Mouse (Mus musculus): ENCODE data around the gene Ntn1.
A peak's percentile ranks its signal among the peaks of the same experiment; 100 is the strongest.

The Ntn1 gene

DNA sequence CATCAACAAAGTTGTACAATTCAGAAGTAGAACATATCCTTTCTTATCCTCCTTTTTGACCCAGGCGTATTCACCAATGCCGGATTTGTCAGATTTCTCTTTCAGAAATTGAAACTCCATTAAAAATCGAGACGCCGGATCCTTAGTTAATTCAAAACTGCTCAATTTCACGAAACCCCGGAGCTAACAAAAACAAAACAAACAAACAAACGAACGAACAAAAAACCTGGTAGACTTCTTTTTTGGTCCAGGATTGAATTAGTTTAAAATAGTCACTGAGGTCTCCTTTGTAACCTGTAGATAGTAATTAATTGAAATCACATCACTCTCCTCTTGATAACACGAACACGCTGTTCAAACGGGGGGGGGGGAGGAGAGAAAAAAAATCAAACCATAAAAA, 16.5 kb downstream of the Ntn1 start:
- no peak for DNase-seq (ENCODE audit: low spot score)

DNA sequence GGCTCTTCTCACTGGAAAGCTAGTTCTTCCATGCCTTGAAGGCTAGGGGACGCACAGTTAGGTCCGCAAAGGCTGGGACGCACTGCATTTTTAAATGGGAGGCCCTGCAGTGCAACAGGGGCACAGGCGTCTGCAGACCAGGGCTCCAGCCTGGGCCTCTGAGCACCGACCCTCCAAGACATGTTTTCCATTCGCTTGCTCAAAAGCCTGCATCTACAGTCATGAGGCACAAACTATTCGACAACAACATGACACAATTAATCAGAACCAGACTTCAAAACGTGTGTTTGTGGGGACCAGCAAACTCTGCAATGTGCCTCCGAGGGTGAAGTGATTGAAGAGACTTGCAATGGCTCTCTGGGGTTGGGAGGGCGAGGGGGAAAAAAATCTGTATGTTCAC, 17.1 kb downstream of the Ntn1 start:
- no peak for DNase-seq (ENCODE audit: low spot score)

DNA sequence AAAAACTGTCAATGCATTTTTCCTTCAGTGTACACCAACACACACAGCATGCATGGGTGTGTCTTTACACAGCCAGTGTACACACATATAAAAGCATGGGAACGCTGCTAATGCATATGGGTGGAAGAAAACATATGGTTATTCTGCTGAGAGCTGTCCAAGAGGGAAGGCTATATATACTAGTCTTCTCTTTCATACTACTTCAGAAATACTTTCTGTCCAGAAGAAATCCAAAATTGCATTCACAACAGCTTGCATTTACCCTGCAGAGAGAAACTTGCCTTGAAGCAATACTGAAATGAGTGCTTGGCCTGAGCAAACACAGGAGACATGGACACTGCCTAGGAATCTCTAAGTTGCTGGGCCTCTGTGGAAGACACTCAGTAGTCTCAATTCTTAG, 18.8 kb downstream of the Ntn1 start:
- DNase-seq (ENCODE audit: low spot score) = no peak

DNA sequence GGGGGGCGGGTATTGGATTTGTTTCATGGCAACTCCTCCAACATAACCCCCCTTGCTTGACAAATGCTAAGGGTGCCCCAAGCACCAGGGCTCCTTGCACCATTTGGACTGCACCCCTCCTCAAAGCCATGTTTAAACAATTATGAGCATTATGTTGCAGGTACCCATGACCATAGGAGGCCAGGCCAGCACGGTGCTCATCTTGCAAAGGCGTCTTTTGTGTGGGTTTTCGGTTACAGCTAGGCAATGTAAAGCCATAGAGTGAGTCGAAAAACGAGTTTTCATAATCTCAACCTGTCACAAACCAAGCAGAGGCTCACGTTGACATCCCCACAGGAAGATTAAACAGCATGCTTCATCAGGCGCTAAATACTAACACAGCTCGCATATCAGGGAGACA, 19.3 kb downstream of the Ntn1 start:
- DNase-seq (ENCODE audit: low spot score) = no peak

DNA sequence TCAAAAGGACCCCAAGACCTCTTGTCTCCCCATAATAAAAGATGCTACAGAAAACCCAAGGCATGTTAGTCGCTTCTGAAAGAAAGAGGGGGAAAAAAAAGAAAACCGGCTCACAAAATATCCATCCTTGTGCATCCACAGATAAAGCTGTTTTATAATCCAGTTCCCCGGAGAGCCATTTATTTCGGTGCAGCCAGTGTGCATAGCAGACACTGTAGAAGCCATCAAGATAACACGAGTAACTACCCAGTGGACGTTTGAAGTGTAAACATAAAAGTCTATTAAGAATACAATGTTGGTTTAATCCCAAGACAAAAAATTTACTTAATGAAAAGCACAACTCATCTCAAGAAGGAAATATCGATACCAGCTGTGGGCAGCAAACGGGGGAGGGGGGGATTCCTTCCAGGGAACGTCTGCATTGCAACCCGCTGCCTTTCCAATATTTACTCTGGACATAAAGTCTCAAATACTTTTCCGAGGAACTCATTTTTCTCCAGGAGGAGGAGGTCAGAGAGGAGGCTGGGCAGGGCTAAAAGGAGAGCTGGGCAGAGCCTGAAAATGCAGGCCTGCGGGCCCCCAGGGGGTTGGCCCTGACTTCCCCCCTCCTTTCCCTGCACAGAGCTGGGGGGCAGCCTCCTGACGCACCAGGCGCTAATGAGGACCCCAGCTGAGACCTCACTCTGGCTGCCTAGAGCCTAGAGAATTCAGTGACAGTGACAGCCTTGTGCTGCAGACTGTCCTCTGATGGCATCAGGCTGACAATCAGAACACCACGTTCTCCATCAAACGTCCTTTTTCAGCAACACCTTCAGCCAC, 21.5 kb downstream of the Ntn1 start:
- no peak for DNase-seq (ENCODE audit: low spot score)

DNA sequence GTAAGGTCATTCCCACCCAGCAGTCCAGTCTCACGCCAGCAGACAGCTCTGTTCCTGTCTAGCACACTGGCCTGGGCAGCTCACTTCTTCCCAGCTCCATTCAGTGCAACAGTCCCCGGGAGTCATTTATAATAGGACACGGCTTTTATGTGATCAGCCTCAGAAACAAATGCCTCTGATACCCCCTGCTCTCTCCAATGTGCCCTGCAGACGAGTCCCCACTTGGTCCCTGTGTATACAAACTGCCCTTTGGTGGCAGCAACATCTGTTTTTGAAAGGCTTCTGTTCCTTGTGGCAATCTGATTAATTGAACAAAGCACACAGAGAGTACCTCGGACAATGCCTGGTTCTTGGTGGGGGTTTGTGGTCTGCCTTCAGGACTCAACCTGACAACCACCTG, 22.2 kb downstream of the Ntn1 start:
- DNase-seq (ENCODE audit: low spot score) = no peak

DNA sequence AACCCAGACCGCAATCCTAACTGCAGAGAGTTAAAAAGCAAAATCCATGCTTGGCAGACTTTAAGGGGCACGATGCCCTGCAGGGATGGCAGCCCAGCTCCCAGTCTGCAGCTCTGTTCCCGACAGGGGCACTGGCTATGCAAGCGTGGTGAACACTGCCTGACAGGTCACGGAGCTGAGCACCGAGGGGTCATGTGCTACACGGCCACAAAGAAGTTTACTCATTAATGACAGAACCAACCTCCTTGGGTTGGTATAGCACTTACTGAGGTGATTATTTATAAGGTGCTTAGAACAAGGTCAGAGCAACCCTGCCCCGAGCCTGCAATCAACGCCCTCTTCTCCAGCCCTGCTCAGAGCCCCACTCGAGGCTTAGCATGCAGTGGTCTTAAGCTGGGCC, 27.5 kb downstream of the Ntn1 start:
- DNase-seq (ENCODE audit: low spot score) = no peak

DNA sequence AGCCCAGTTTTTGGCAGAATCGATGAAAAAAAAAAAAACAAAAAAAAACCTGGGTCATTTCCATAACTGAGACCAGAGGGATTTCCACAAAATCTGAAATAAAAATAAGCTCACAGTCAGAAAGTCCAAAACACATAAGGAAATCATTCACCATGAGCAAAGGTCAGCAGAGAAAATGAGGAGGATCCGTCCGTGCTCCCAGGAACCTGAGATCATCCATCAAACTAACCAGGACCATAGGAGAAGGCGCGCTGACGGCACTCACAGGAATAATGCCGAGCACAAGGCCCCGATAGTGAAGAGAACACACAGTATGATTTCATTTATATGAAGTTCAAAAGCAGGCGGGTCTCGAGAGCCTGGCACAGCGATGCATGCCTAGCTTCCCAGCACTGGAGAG, 29.0 kb downstream of the Ntn1 start:
- no peak for DNase-seq (ENCODE audit: low spot score)

DNA sequence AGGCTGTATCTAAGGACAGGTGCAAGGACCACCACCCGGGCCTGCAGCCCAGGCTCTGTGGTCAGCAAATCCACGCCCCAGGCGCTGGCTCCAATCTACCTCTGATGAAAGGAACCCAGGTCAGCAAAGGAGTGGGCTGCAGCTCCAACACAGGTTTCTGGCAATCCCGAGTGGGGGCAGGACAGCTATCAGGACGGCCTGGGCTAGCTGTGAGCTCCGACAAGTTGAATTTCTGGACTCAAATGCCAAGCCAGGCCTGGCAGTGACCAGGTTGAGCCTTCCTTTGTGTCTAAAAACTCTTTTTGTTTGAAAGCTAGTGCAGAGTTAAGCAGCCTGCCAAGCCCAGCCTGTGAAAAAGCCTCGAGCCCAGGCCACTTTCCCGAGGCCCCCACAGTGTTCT, 43.7 kb downstream of the Ntn1 start:
- DNase-seq (ENCODE audit: low spot score) = no peak

DNA sequence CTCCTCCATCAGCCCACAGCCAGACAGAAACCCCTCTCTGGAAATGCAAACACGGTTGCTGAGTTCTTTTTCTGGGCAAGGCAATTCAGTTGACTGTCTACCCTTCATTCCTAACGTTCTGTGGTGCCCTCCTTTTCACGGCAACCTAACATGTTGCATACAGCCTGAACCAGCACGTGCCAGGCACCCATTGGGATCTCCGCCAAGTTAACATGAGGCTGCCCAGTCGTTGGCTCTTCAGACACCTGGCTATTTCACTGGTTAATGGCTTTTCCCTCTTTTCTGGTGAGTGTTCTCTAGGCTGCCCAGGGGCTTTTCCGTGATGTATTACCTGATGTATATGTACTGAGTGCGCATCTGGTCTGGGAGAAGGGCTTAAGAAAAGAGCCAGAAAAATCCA, 45.1 kb downstream of the Ntn1 start:
- no peak for DNase-seq (ENCODE audit: low spot score)

DNA sequence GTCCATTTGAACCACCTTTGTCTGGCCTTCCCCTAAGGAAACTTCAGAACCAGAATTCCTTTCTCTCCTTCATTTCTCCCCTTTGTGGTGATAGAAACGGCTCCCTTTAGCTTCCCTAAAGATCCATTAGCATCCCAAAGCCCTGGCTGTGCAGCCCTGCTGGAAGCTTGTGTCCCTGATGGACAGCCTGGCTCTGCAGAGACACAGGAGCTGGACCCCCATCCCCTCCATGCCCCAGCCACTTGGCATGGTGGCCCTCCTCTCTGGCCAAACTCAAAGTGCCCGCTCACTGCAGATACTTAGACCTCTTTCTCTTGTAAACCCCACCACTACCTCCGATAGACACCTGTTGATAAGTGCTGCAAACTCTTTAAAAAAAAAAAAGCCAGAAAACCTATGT, 45.8 kb downstream of the Ntn1 start:
- no peak for DNase-seq (ENCODE audit: low spot score)

DNA sequence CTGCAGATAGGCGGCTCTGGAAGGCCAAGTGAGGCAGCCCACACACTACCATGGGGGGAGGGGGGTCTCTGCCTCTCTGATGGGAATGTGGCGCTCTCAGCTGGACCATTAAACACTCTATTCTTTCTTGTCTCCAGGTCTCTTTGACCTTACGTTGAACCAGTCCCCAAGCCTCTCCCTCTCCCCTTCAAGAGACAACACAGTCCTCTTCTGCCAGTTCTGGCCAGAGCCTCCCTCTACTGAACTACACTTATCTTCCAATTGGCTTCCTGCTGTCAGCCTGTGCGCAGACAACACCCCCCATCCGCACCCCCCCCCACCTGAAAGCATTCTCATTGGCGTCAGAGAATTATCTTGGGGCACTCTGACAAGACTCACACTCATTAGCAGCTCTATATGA, 48.4 kb downstream of the Ntn1 start:
- DNase-seq (ENCODE audit: low spot score) = no peak

DNA sequence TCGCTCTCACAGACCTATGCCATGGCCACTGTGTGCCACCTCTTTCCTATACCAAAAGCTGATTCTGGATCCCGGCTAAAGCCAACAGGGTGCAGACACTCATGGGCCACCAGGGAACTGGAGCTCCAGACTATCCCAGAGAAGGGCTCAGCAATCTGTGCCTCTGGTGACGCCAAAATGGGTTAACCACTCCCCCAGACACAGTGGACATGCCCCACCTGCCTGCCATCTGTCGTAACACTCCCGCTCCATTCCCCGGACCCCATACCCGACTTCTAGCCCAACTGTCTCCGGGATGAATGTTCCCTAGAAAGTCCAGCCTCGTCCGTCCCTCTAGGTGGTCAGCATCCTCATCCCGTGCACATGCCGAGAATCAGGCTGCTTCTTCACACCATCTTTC, 51.8 kb downstream of the Ntn1 start:
- DNase-seq (ENCODE audit: low spot score) = no peak

DNA sequence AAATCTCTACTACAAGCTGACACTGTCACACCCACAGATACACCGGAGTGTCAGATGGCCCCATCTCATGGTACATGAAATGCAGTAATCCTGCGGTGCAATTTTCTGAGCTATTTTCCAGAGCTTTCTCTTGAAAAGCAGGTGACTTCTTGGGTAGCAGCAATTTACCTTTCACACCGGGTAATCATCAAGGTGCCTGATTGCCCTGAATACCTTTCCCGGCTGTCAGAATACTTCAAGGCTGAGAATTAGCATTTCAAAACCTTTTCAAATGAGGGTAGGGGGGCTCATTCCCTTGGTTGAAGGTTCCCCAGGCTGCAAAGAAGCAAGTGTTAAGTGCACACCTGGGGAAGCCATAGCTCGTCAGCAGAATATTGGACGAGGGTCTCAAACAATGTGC, 52.5 kb downstream of the Ntn1 start:
- DNase-seq (ENCODE audit: low spot score) = no peak

DNA sequence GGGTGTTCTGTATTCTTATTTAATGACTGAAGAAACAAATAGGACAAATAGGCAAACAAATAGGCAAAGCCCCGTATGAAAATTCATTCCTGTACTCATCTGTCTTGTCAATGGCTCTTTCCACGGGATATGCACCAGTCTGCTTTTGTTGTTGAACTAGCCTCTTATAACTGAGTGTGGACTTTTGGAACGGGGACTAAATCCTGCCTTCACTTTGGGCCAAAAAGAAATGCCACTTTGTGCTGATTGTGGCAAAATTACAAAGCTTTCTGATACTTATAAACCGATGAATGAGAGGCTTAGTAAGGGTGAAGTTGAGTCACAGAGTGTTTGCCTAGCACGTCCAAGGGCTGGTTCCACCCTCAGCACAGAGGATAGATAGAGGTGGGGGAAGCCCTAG, 53.1 kb downstream of the Ntn1 start:
- no peak for DNase-seq (ENCODE audit: low spot score)

DNA sequence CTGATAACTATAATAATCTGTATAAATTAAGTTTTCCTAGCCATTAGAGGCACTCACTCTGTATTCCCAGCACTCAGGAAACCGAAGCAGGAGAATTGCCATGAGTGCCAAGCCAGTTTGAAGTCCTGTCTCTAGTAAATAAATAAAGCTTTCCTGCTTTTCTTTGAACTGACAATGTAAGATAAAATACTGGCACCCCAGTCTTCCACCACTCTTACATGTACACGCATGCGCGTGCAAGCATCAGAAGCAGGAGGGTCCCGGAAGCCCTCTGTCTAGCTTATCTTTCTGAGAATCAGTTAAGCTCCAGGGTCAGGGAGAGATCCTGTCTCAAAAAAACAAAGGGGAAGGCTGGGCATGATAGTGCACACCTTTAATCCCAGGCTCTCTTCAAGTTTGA, 54.5 kb downstream of the Ntn1 start:
- peak; percentile 47 for DNase-seq (ENCODE audit: low spot score)

DNA sequence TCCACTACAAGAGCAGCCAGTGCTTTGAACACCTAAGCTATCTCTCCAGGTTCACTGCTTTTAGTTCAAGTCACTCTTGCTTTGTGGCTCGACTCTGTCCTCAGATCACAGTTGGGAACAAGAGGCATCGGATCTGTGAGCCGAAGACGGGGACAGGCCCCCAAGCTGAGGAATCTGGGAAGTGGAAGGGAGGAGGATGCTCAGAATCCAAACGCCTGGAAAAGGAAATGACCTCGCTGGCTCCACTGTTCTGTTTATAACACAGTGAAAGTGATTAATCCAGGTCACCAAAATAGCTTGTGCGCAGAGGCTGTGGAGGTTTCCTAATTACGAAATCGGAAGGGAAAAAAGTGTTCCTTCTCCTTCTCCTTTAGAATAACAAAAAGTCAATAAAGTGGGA, 56.4 kb downstream of the Ntn1 start:
- DNase-seq (ENCODE audit: low spot score) = peak; percentile 75

DNA sequence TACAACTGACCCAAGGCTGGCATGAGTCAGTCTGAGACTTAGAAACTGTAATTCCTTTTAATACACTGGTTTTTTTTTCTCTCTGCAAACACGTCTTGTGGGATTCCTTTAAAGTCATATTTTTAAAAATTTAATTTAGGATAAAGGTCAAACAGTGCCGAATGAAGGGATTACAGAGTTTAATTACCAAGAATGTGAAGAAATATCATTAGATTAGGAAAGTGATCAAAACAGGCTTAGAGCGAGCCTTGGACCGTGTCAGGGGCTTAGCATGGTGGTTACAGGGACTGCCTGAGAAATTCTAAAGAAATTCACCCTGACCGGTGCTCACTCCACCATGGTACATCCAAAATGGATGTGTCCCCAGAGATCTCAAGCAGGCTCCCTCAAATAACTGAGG, 57.9 kb downstream of the Ntn1 start:
- no peak for DNase-seq (ENCODE audit: low spot score)

DNA sequence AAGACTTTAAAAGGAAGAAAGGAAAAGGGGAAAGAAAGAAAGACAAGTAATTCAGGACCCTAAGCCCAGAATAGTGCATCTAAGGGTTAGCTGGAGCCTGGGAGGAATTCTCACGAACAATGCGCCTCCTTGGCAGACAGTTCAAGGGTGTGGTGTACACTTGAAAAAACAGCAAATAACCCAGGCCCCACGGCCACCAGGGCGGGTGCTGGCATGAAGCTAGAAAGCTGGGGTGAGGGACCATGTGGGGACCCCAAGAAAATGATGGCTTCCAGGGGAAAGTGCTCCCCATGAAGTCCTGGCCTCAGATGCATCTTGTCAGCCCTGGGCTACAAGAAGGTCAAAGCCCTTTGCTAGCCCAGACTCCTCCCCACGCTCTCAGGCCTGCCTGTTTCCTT, 58.6 kb downstream of the Ntn1 start:
- DNase-seq (ENCODE audit: low spot score) = peak; percentile 43

DNA sequence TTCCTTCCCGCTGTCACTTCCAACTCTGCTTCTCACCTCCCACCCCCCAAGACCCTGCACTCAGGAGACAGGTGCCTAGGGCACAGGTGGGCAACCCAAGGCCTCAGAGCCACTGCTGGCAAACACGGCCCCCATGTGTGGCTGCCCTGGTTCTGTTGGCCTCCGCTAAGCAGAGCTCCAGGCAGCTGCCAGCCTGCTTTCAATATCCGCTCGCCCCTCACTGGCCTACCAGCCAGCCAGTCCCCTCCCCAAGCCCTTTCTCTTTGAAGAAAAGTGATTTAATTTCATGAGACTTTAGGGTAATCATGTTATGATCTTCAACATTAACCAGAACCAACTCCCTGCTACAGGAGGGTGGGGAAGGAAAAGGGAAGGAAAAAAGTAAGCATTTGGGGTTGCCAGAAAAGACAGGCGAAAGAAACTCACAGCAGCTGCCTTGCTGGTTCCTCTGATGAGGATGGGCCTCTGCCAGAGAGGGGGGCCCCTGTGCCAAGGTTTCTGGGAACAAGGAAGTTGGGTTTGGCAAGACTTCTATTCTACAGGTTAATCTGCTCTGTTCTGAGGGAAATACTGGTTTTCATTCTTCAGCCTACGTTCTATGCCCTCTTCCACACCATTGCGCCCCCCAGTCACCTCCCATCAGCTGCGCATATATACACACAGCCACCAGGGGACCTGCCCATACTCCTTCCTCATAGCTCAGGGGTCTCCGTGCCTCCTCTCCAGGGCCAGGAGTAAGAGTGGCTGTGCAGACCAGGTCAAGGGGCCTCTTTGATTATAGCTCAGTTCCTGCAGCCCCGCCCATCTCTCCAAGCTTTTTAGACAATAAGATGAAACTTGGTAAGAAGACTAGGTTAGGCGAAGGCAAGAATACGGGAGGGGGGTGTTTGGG, 59.3 kb downstream of the Ntn1 start:
- peak; percentile 72 for DNase-seq (ENCODE audit: low spot score)

DNA sequence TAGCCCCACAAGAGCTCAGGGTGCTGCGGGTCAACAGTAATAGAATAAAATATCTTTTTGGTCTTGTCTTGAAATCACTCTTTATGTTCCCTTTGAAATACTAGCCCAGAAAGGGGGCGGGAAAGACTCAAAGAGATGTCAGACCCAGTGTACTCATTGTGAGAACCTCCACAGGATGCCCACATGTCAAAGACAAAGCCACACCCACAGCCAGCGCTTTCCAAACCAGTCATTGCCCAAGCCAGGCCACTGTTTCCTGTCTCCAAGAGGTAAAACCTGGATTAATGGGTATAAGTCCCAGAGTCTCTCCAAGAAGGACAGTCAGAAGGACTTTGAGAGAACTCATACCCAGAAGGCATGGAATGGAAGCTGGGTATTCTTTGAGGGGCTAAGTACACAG, 60.3 kb downstream of the Ntn1 start:
- DNase-seq (ENCODE audit: low spot score) = peak; percentile 44

DNA sequence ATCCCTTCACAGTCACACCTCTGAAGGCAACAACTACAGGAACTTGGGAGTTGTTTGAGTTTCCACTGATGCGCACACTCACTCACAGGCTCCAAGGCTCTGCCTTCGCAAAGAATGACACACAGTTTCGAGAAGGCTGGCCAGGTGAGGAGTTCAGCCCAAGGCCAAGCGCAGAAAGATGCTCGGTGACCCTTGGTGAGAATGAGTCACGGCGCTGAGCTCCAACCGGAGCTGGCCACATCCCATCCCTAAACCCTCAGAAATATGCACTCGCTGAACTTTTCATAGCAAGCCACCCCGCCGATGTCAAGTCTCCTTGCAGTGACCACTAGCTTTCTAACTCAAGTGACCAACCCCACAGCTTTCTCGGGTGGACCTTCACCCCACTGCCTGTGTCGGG, 60.8 kb downstream of the Ntn1 start:
- no peak for DNase-seq (ENCODE audit: low spot score)

DNA sequence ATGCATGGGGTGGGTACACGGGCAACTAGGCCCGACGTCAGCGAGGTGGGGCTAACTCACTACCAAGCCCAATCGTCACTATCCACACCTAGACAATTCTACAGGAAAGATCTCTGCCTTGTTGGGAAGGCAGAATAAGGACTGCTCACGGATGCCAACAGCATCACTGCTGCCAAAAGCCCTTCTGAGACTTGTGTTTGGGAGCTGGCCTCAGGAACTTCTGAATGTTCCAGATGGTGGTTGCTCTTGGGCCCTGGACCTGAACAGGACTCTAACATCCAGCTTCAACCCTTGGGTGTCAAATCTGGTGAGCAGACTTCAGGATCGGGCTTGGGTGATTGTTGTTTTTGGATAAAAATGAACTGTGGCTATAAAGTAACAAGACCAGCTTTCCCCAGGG, 61.3 kb downstream of the Ntn1 start:
- DNase-seq (ENCODE audit: low spot score) = no peak

Data from lung, postnatal 25 days (tissue).